ENCODE assay signal across 26 mouse cellular contexts in genomic region chr3:68719229-68719819, GRCm38 (mm10). TPM values are rescaled to one million over a fixed set of nuclear protein-coding genes. Genes with fewer than 3 reads are reported as not detected.
DNase-seq lines count a peak whose midpoint lies in the region; ATAC-seq and TF ChIP-seq lines count a peak whose summit lies in the region.
"Had no signal": no experiment of that assay in that cellular context is flagged by ENCODE, and none has a peak within 500 bp of the region (broad histone marks: within the 10 kb centered on the region; RNA-seq: fewer than 3 reads in every experiment).

No protein-coding gene starts in this region.

- no peak overlapping the region for H3K9ac ChIP-seq in embryonic facial prominence, embryonic 14.5 days (ENCODE audit: low read depth, low read length)
- no peak overlapping the region for H3K9ac ChIP-seq in kidney, embryonic 16.5 days (replicated peaks; ENCODE audit: low read length)
- H3K9ac ChIP-seq in midbrain, postnatal 0 days (replicated peaks; ENCODE audit: low read length, poor library complexity, severe bottlenecking) = no peak overlapping the region
- H3K9ac ChIP-seq: embryonic facial prominence, embryonic 13.5 days; forebrain, embryonic 13.5 days; hindbrain, embryonic 12.5 days; hindbrain, embryonic 15.5 days had no signal

- H3K4me2 ChIP-seq in embryonic facial prominence, embryonic 14.5 days (ENCODE audit: low read depth, low read length) = no peak overlapping the region
- H3K4me2 ChIP-seq in kidney, embryonic 16.5 days (replicated peaks; ENCODE audit: low read depth, low read length) = no peak overlapping the region
- no peak overlapping the region for H3K4me2 ChIP-seq in midbrain, postnatal 0 days (ENCODE audit: low read depth, low read length, poor library complexity, severe bottlenecking)
- H3K4me2 ChIP-seq: embryonic facial prominence, embryonic 13.5 days; forebrain, embryonic 13.5 days; heart, embryonic 11.5 days; hindbrain, embryonic 12.5 days; hindbrain, embryonic 15.5 days had no signal

- H3K27me3 ChIP-seq in embryonic facial prominence, embryonic 14.5 days (replicated peaks; ENCODE audit: control insufficient read depth, insufficient read depth, low read length) = no peaks in the 10 kb centered on the region
- H3K27me3 ChIP-seq in embryonic facial prominence, embryonic 10.5 days (replicated peaks; ENCODE audit: low read depth, poor library complexity, severe bottlenecking) = no peaks in the 10 kb centered on the region
- H3K27me3 ChIP-seq in kidney, embryonic 16.5 days (ENCODE audit: insufficient read depth, low read length) = no peaks in the 10 kb centered on the region
- H3K27me3 ChIP-seq in midbrain, postnatal 0 days (ENCODE audit: insufficient read depth, low read length) = no peaks in the 10 kb centered on the region
- H3K27me3 ChIP-seq: CH12.LX; forebrain, embryonic 13.5 days; hindbrain, embryonic 12.5 days; hindbrain, embryonic 15.5 days had no signal

- H3K27ac ChIP-seq in embryonic facial prominence, embryonic 14.5 days (replicated peaks; ENCODE audit: low read depth, low read length) = no peak overlapping the region
- no peak overlapping the region for H3K27ac ChIP-seq in embryonic facial prominence, embryonic 10.5 days (replicated peaks)
- H3K27ac ChIP-seq in kidney, embryonic 16.5 days (ENCODE audit: low read length) = peak overlapping the region; percentile 79
- H3K27ac ChIP-seq in midbrain, postnatal 0 days (ENCODE audit: low read depth, low read length) = no peak overlapping the region
- H3K27ac ChIP-seq: embryonic facial prominence, embryonic 13.5 days; forebrain, embryonic 10.5 days; forebrain, embryonic 13.5 days; hindbrain, embryonic 12.5 days; hindbrain, embryonic 15.5 days had no signal

- H3K9me3 ChIP-seq in embryonic facial prominence, embryonic 14.5 days (ENCODE audit: control insufficient read depth, low read length) = no peaks in the 10 kb centered on the region
- no peaks in the 10 kb centered on the region for H3K9me3 ChIP-seq in embryonic facial prominence, embryonic 10.5 days
- no peaks in the 10 kb centered on the region for H3K9me3 ChIP-seq in kidney, embryonic 16.5 days (ENCODE audit: low read length)
- H3K9me3 ChIP-seq in midbrain, postnatal 0 days (ENCODE audit: low read length) = no peaks in the 10 kb centered on the region
- H3K9me3 ChIP-seq: embryonic facial prominence, embryonic 13.5 days; forebrain, embryonic 10.5 days; forebrain, embryonic 13.5 days; hindbrain, embryonic 12.5 days; hindbrain, embryonic 15.5 days had no signal

- no peaks in the 10 kb centered on the region for H3K36me3 ChIP-seq in embryonic facial prominence, embryonic 14.5 days (ENCODE audit: control insufficient read depth, insufficient read depth, low read length)
- no peaks in the 10 kb centered on the region for H3K36me3 ChIP-seq in embryonic facial prominence, embryonic 10.5 days (replicated peaks)
- H3K36me3 ChIP-seq in kidney, embryonic 16.5 days (ENCODE audit: insufficient read depth, low read length) = no peaks in the 10 kb centered on the region
- no peaks in the 10 kb centered on the region for H3K36me3 ChIP-seq in midbrain, postnatal 0 days (ENCODE audit: insufficient read depth, low read length)
- H3K36me3 ChIP-seq: embryonic facial prominence, embryonic 13.5 days; forebrain, embryonic 10.5 days; G1E; hindbrain, embryonic 12.5 days; hindbrain, embryonic 15.5 days had no signal

- TF ChIP-seq CTCF in midbrain, postnatal 0 days (IDR thresholded peaks at IDR 0.05) = no peak

- no peak overlapping the region for H3K4me3 ChIP-seq in embryonic facial prominence, embryonic 14.5 days (ENCODE audit: low read depth, low read length)
- H3K4me3 ChIP-seq in embryonic facial prominence, embryonic 10.5 days = no peak overlapping the region
- H3K4me3 ChIP-seq in kidney, embryonic 16.5 days (ENCODE audit: low read length) = no peak overlapping the region
- H3K4me3 ChIP-seq in midbrain, postnatal 0 days (ENCODE audit: low read depth, low read length) = no peak overlapping the region
- H3K4me3 ChIP-seq: embryonic facial prominence, embryonic 13.5 days; forebrain, embryonic 10.5 days; forebrain, embryonic 13.5 days; hindbrain, embryonic 12.5 days; hindbrain, embryonic 15.5 days had no signal

- no peaks in the 10 kb centered on the region for H3K4me1 ChIP-seq in embryonic facial prominence, embryonic 14.5 days (ENCODE audit: control insufficient read depth, insufficient read depth, low read length)
- H3K4me1 ChIP-seq in embryonic facial prominence, embryonic 10.5 days = peaks cover 7% of the 10 kb centered on the region; the same call in 1 of the 2 replicates
- H3K4me1 ChIP-seq in kidney, embryonic 16.5 days (ENCODE audit: insufficient read depth, low read length) = peaks cover 4% of the 10 kb centered on the region
- no peaks in the 10 kb centered on the region for H3K4me1 ChIP-seq in midbrain, postnatal 0 days (ENCODE audit: insufficient read depth, low read length)
- H3K4me1 ChIP-seq: embryonic facial prominence, embryonic 13.5 days; forebrain, embryonic 13.5 days; hindbrain, embryonic 12.5 days; hindbrain, embryonic 15.5 days had no signal

- no peak for DNase-seq in embryonic facial prominence, embryonic 14.5 days (ENCODE audit: low spot score)
- no peak for DNase-seq in embryonic facial prominence, embryonic 10.5 days (ENCODE audit: low spot score)
- DNase-seq in kidney, adult 18-20 months = no peak
- DNase-seq in A20 (ENCODE audit: low read depth, low spot score) = peak; percentile 80
- no peak for DNase-seq in midbrain, postnatal 0 days (ENCODE audit: low spot score)
- DNase-seq: adrenal gland, postnatal 10 days; adrenal gland, postnatal 36 days; B cell, adult 2 months; cerebellum, adult 11 months; cerebellum, adult 2 months; cerebellum, adult 9-11 months; cerebellum, postnatal 25 days; gastrocnemius, postnatal 10 days; heart, adult 11 months had no signal

- peak; percentile 62; the same call in 1 of the 2 replicates for ATAC-seq in embryonic facial prominence, embryonic 14.5 days (ENCODE audit: low read depth)
- ATAC-seq in kidney, embryonic 16.5 days (ENCODE audit: low FRiP score, low TSS enrichment) = peak; percentile 53
- ATAC-seq in midbrain, postnatal 0 days (ENCODE audit: low FRiP score) = no peak
- ATAC-seq: forebrain, embryonic 13.5 days; forebrain, embryonic 16.5 days; Patski had no signal

- WGBS in embryonic facial prominence, embryonic 14.5 days = 38% methylated on average over 8 of the region's 8 CpGs
- 52% methylated on average over 8 of the region's 8 CpGs for WGBS in embryonic facial prominence, embryonic 10.5 days
- WGBS in kidney, embryonic 16.5 days = 27% methylated on average over 8 of the region's 8 CpGs
- 65% methylated on average over 8 of the region's 8 CpGs for WGBS in midbrain, postnatal 0 days

RNA-seq across cellular contexts. Expression of gene Il12a, which starts 28.9 kb away (rescaled TPM):
- 0.51 and 0.61 TPM in 2 replicates for polyA plus RNA-seq in embryonic facial prominence, embryonic 14.5 days (2014; fragmentation: Nextera tagmentation; extraction: Ambion mirVana)
- polyA plus RNA-seq in embryonic facial prominence, embryonic 10.5 days (2016; fragmentation: Nextera tagmentation; extraction: Ambion mirVana) = not detected in 2 replicates
- 0.41 TPM in 1 of 2 replicates, not detected in the other for polyA plus RNA-seq in kidney, embryonic 16.5 days (2015; fragmentation: Nextera tagmentation; extraction: Ambion mirVana)
- 1.5 TPM in 1 of 2 replicates, not detected in the other for total RNA-seq in midbrain, postnatal 0 days (2014; rRNA removed)
- polyA plus RNA-seq in midbrain, postnatal 0 days (2015; fragmentation: Nextera tagmentation; extraction: Ambion mirVana) = not detected in 2 replicates
- polyA plus RNA-seq: G1E; heart, embryonic 14.5 days; hindbrain, embryonic 12.5 days; Patski had no signal
